Mouse (Mus musculus) CD8-positive naive resting alpha-beta T cell, adult 2 months (primary cell): ENCODE results near the gene Mettl21a.
"Not testable (repeated sequence)": the region's sequence is repeated elsewhere in the genome, so short reads cannot be mapped to it uniquely, and the experiment has no call there.

Experiments
- DNase-seq, 2 experiments: peaks; one replicate each; pipeline ENCODE4 v3.0.0; 2022; ENCODE audit warnings: low read depth in 2 of 2, low spot score in 2 of 2

Gene Mettl21a

DNA sequence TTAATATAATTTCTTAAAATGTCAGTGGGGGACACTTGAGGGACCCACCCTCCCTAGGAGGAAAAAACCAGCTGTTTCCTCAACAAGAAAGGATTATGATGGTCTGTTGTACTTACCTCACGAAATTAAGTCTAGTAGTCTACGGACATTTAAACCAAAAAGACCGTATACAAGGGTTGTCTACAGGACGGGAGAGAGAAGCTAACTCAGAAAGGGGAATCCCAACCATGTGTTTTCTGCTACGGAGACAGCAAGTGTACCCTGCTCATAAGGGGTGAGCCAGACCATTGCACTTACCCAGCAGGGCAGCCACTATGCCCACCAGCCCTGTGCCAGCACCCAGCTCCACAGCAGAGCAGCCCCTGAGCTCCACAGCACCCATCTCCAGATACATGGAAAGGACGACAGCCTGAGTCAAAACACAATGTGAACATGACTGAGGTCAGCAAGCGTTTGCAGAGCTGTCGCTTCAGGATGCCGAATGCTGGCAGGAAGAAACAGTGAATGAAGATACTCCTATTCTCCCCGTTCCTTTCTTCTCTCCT is 2.2 kb downstream of the Mettl21a start:
- no peak for DNase-seq

DNA sequence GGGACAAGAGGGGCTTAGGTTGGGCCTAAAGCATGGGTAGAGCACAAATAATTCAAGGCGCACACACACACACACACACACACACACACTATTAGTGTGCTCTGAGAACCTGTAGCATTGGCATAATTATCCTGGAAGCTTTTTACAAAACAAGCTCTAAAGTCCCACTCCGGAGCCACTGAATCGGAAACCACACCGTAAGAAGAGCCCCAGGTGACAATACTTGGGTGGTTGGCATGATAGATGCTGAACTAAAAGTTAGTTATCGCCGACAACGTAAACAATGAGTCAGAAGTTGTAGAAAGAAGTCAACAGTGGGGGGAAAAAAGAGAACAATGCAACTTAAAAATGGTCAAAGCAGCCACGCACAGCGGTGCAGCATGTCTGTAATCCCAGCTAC is 2.7 kb downstream of the Mettl21a start:
- no peak for DNase-seq

DNA sequence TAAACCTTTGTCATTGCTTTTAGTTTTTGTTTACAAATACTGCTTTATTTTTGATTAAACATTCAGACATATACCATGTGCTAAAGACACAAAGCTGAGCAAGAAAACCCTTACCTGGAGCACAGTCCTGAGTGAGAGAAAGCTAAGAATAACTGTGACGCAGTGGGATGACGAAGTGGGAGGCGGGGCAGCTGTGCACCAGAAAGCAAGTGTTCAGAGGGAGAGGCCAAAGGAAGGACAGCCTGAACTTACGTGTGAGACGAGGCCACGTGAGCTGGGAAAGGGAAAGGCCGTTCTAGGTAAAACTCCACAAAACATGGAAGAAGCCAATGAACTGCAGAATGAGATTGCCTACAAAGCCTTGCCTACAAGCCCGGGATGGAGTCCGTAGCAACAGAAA is 7.1 kb downstream of the Mettl21a start:
- DNase-seq, result no peak

DNA sequence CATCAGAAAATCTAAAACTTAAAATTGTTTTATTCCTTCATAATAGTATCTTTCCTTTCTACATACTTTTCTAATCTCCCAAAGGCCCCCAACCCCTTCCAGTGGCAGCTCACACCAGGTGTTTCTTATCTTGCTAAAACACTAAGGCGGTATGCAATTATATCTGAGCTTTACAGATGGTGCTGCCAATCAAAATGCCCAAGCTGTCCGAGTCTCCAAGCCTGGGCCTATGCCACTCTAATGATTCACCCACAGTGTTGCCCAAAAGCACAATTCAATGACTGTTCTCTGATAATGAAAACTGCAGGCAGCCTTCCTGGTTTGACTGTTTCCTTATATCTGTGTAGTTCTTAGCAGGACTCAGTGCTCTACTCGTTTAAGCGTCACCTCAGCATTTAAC is 7.9 kb downstream of the Mettl21a start:
- DNase-seq, result no peak

DNA sequence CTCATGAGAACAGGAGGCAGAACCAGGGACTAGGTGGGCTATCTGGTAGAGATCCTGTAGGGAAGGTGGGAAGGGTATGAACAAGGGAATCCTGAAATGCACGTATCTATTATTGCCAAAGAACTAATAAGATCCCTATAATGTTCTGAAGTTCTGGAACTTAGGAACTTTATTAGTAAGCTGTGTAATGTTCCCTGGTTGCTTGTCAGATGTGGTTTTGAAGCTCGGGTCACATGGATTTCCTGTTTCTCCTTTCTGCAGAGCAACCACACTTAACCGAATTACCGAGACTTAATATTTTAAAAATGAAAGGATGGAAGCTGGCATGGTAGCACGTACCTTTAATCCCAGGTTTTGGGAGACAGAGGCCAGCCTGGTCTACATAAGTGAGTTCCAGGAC is 13.7 kb downstream of the Mettl21a start:
- DNase-seq, result no peak

DNA sequence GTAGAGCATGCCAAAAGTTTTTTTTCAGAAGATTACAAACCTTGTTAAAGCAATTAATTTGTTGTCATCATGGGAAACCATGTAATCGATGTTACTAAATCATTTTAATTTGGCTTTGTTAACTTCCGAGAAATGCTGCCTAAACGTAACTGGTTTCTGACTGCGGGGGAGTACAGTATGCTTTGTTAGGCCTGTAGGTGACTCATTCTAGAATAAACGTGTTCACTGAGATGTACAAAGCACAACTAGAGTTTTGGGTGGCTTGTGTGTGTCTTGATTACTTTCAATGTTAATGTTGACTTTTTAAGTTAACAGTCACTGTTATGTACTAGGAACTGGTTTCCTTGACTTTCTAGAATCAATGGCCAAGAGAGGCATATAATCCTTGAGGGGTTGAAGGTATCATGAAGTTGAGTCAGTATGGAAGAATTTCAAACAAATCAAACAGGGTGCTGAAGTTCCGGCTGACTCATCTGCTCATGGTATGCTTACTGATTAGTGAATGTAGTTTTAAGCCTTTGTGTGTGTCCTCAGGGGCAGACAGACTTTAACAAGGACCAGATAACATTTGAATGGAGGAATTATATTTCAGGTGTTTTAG is 15.7 kb downstream of the Mettl21a start:
- no peak for DNase-seq

DNA sequence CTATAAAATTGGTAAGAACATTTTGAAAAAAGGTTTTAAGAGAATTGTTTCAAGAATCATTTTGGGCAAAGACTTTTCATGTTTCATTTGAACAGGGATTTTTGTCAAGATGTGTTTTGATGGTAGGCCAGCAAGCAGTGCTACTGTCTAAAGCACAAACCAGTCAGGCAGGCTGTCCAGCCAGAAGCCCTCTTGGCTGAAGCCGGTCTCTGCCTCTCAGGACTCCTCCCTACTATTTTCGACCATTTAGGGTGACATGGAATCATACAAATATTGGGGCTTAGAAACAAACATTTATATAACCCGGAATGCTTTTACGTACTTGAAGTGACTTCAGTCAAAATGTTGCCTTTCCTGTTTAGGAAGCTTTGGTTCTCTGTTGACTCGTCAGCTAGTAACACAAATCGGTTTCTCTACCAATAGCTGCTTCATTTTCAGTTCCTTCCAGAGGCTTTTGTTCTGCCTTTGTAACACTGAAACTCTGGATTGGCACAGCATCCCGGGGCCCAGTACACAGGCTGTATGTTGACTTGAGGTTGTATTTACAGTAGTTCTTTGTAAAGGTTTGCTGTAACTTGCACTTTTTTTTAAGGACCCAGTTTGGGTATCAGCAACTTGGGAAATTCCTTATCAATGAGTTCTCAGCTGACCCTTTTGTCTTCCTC is 16.5 kb downstream of the Mettl21a start:
- DNase-seq, result no peak

DNA sequence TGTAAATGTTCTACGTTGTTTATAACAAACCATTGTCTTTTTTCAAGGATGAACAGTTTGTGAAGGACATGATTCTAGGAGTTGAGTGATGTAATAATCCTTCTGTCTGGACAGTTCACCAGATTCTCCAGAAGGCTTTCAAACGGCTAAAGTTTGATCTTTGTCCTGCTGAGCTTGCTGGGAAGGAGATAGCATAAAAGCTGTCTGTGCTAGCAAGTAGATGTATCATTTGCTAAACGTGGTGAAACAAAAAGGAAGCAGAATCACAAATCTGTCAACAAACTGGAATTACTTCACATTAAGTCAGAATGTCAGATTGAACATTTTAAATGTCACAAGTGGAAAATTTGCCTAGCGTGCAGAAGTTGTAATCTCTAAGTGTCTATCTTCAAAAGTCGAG is 18.1 kb downstream of the Mettl21a start:
- no peak for DNase-seq

DNA sequence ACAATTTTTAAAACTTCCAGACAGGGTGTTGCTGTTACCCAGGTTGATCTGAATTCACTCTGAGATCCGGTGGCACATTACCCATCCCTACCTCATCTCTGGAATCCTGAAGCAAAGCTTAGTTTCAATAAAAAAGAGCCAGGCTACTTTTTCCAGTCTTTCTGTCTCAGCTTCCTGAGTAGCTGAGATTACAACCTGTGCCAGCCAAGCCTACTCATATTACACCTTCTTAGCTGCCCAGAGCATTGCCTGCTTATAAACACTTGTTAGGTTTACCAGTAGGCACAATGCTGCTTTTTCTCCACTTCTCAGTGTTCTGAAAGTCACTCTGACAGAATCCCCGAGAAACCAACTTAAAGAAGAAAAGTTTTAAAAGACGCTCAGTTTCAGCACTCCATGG is 38.2 kb downstream of the Mettl21a start:
- no peak for DNase-seq

DNA sequence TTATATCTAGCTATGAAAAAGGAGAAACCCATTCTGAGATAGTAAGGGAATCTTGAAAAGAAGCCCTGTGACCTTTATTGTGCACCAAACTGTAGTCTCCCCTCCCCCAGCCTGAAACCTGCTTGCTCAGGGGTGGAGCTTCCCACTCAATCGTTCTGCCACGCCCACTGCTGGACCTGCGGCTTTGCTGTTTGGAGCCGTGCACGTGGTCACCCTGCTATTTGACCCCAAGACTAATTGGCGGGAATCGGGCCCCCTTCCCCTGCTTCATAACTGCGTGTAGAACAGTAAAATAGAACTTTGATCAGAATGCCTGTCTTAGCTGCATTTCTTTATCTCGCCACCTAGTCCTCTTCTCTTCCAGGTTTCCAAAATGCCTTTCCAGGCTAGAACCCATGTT is 39.1 kb downstream of the Mettl21a start:
- DNase-seq, result not testable (repeated sequence)

DNA sequence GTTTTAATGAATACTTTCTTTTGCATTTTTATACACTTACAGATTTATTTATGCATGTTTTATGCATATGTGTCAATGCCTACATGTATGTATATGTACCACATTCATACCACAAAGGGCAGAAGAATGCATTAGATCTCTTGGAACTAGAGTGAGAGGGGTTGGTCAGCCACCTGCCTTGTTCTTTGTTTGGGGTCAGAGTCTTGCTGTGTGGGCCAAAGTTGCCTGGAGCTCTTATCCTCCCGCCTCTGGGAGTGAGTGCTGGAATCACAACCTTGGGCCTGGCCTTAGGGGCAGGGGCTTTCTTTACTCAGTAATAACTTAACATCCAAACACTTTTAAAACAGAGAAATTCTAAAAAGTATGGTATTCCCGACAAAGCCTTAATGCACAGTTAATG is 40.3 kb downstream of the Mettl21a start:
- DNase-seq, result no peak

DNA sequence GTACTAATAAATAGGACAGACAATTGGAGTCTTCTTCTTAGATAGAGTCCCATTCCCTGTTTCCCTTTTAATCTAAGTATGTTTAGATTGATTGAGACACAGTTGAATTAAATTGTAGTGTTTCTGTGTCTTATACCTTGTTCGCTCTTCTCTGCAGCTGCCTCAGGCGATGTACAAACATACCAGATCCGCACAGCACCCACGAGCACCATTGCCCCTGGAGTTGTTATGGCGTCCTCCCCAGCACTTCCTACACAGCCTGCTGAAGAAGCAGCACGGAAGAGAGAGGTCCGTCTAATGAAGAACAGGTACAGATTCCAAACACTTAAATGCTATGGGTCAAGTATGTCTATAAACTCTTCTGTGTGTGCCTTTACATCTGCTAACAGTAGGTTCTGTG is 41.0 kb downstream of the Mettl21a start:
- no peak for DNase-seq

DNA sequence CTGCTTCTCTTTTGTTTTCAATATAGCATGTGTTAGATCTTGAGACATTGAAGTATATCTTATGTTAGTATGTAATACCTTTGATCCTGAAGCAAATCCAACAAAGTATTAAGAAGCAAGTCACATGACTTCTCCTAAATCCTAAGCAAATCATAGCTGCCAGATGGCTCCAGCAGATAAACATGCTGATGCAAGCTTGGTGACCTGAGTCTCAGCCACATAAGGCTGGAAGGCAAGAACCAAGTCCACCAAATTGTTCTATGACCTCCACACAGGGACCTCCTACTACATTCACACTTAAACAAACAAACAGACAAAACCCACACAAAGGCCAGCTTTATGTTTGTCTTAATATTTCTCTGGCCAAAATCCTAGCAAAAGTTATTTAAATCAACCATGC is 48.8 kb downstream of the Mettl21a start:
- DNase-seq, result no peak

DNA sequence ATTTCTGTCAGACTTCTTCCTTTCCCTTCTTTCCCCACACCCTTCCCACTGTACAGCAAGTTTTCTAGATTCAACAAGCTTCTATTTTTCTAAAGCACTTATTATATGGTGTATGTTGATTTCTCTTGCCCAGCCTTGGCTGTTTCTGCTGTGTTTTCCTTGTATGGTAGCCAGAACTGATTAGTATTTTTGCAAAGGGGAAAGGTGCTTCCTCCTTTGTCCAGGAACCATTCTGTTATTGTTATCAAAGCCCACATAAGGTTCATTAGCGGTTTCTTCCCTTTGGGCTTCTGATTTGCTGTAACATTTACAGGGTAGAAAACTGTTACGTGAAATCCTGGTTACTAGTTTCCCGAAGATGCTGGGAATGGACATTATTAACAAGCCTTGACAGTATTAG is 56.9 kb downstream of the Mettl21a start:
- no peak for DNase-seq
